Mouse (Mus musculus): Measurements from ENCODE around the gene 2010111I01Rik.

- TF ChIP-seq POLR2A (IDR thresholded peaks at IDR 0.05; ENCODE audit: insufficient read depth, low read depth, low read length) (no peak), CTCF (IDR thresholded peaks at IDR 0.05; ENCODE audit: insufficient read depth, low read depth, low read length) (no peak)
These were observed 261.3 kb downstream of the 2010111I01Rik start for GRCm38 (mm10) chr13:63225796-63226583.
